Mouse (Mus musculus): ENCODE data around the gene Msmb. TPM values are rescaled to one million over a fixed set of nuclear protein-coding genes. Genes with fewer than 3 reads are reported as not detected.
"Not testable (repeated sequence)": the region's sequence is repeated elsewhere in the genome, so short reads cannot be mapped to it uniquely, and the experiment has no call there.

Msmb gene
- polyA plus RNA-seq, 1 experiment from 2014 or later: not detected

- 16% methylated on average over 2 of the region's 2 CpGs for WGBS (ENCODE audit: insufficient replicate concordance)
- H3K36me3 ChIP-seq (ENCODE audit: control insufficient read depth, insufficient read depth, low read length): no peaks in the 10 kb centered on the region
- 0 out of 2 replicates have a peak overlapping the region, but pooled peaks have one; percentile 1 for H3K9ac ChIP-seq (ENCODE audit: low read depth, low read length)
- H3K27me3 ChIP-seq (ENCODE audit: control insufficient read depth, insufficient read depth, low read length): no peaks in the 10 kb centered on the region
- no peak overlapping the region for H3K4me3 ChIP-seq (ENCODE audit: low read depth, low read length)
- no peaks in the 10 kb centered on the region for H3K9me3 ChIP-seq (replicated peaks; ENCODE audit: control insufficient read depth, low read length)
- peak overlapping the region; percentile 45 for H3K4me2 ChIP-seq
- peak; percentile 74 for ATAC-seq (replicated peaks; ENCODE audit: insufficient number of reproducible peaks, low FRiP score, low TSS enrichment)
- peak overlapping the region; percentile 67 for H3K27ac ChIP-seq (ENCODE audit: low read depth, low read length)
- peaks cover 18% of the 10 kb centered on the region for H3K4me1 ChIP-seq (ENCODE audit: control insufficient read depth, insufficient read depth, low read length)
Measured at GRCm38 (mm10) chr14:32134293-32134692, 7.5 kb upstream of the Msmb start.

GRCm38 (mm10) chr14:32136467-32136866 is 5.4 kb upstream of the Msmb start:
- H3K9ac ChIP-seq (ENCODE audit: low read depth, low read length); H3K27ac ChIP-seq (ENCODE audit: low read depth, low read length); H3K4me3 ChIP-seq (ENCODE audit: low read depth, low read length); H3K36me3 ChIP-seq (ENCODE audit: control insufficient read depth, insufficient read depth, low read length); H3K9me3 ChIP-seq (replicated peaks; ENCODE audit: control insufficient read depth, low read length); ATAC-seq (replicated peaks; ENCODE audit: insufficient number of reproducible peaks, low FRiP score, low TSS enrichment); H3K4me2 ChIP-seq; H3K27me3 ChIP-seq (ENCODE audit: control insufficient read depth, insufficient read depth, low read length): not testable (repeated sequence)
- peaks cover 18% of the 10 kb centered on the region for H3K4me1 ChIP-seq (ENCODE audit: control insufficient read depth, insufficient read depth, low read length)
- WGBS (ENCODE audit: insufficient replicate concordance): 46% methylated on average over 3 of the region's 3 CpGs

- no peak overlapping the region for H3K4me2 ChIP-seq
- ATAC-seq (replicated peaks; ENCODE audit: insufficient number of reproducible peaks, low FRiP score, low TSS enrichment): no peak
- no peaks in the 10 kb centered on the region for H3K9me3 ChIP-seq (replicated peaks; ENCODE audit: control insufficient read depth, low read length)
- H3K4me1 ChIP-seq (ENCODE audit: control insufficient read depth, insufficient read depth, low read length): 0 out of 2 replicates have a peak, but pooled peaks cover 3% of the 10 kb centered on the region
- H3K36me3 ChIP-seq (ENCODE audit: control insufficient read depth, insufficient read depth, low read length): no peaks in the 10 kb centered on the region
- H3K9ac ChIP-seq (ENCODE audit: low read depth, low read length): no peak overlapping the region
- no peak overlapping the region for H3K4me3 ChIP-seq (ENCODE audit: low read depth, low read length)
- no peak overlapping the region for H3K27ac ChIP-seq (ENCODE audit: low read depth, low read length)
- no peaks in the 10 kb centered on the region for H3K27me3 ChIP-seq (ENCODE audit: control insufficient read depth, insufficient read depth, low read length)
- WGBS (ENCODE audit: insufficient replicate concordance): 76% methylated on average over 5 of the region's 5 CpGs
Measured at GRCm38 (mm10) chr14:32140359-32140965, 1.4 kb upstream of the Msmb start.

DNA sequence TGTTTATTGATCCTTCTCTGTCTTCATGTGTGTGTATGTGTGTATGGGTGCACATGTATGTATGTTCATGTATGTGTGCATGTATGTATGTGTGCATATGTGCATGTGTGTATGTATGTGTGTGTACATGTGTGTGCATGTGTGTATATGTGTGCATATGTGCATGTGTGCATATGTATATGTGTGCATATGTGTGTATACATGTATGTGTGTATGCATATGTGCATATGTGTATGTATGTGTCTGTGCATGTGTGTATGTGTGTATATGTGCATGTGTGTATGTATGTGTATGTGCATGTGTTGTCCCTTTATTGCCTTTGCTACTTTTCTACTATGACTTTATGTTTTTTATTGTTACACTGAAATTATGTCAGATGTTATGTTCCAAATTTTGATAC is 2.9 kb downstream of the Msmb start:
- H3K4me1 ChIP-seq (ENCODE audit: control insufficient read depth, insufficient read depth, low read length): no peaks in the 10 kb centered on the region
- no peaks in the 10 kb centered on the region for H3K9me3 ChIP-seq (replicated peaks; ENCODE audit: control insufficient read depth, low read length)
- H3K27ac ChIP-seq (ENCODE audit: low read depth, low read length): no peak overlapping the region
- no peak for ATAC-seq (replicated peaks; ENCODE audit: insufficient number of reproducible peaks, low FRiP score, low TSS enrichment)
- H3K4me2 ChIP-seq: no peak overlapping the region
- no peaks in the 10 kb centered on the region for H3K36me3 ChIP-seq (ENCODE audit: control insufficient read depth, insufficient read depth, low read length)
- no peak overlapping the region for H3K9ac ChIP-seq (ENCODE audit: low read depth, low read length)
- no peaks in the 10 kb centered on the region for H3K27me3 ChIP-seq (ENCODE audit: control insufficient read depth, insufficient read depth, low read length)
- no peak overlapping the region for H3K4me3 ChIP-seq (ENCODE audit: low read depth, low read length)

- Histone ChIP-seq H3K4me3 (ENCODE audit: low read depth, low read length) (peak overlapping the region; percentile 6), H3K27me3 (ENCODE audit: control insufficient read depth, insufficient read depth, low read length) (no peaks in the 10 kb centered on the region), H3K4me2 (peak overlapping the region; percentile 48), H3K9me3 (replicated peaks; ENCODE audit: control insufficient read depth, low read length) (no peaks in the 10 kb centered on the region), H3K9ac (ENCODE audit: low read depth, low read length) (peak overlapping the region; percentile 44; the same call in 1 of the 2 replicates), H3K4me1 (ENCODE audit: control insufficient read depth, insufficient read depth, low read length) (no peaks in the 10 kb centered on the region), H3K36me3 (ENCODE audit: control insufficient read depth, insufficient read depth, low read length) (no peaks in the 10 kb centered on the region), H3K27ac (ENCODE audit: low read depth, low read length) (peak overlapping the region; percentile 62)
- 59% methylated on average over 4 of the region's 4 CpGs for WGBS (ENCODE audit: insufficient replicate concordance)
- no peak for ATAC-seq (replicated peaks; ENCODE audit: insufficient number of reproducible peaks, low FRiP score, low TSS enrichment)
Measured at GRCm38 (mm10) chr14:32145401-32145800, 3.6 kb downstream of the Msmb start.

DNA sequence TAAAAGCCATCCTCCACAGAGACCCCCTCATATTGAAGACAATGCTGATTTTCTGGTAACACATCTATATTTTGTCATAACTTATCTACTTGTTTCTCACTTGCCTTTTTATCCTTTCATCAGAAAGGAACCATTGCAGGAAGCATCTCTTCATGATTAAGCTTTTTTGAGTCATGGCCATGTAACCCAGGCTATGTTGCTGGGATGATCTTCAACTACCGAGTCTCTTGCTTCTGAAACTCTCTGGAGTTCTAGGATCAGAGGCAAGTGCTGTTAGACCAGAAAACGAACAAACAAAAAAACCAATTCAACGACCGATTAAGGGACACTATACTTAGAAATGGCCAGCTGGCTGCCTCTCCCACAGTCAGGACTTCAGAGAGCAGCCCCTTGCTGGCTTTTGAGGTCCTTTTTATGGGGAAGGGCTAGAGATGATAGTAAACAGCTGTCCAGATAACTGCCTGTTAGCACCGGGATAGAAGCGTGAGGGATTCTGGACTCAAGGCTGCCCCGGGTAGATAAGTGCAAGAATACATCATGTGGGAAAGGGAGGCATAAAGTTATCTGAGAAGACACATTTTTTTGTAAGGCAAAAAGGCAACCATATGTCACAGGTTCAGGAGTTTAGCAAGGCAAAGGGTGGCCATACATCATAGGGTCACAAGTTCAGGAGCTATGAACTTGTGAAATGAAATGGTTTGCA is 4.1 kb downstream of the Msmb start:
- H3K9ac ChIP-seq (ENCODE audit: low read depth, low read length): no peak overlapping the region
- peak overlapping the region; percentile 63 for H3K27ac ChIP-seq (ENCODE audit: low read depth, low read length)
- H3K4me1 ChIP-seq (ENCODE audit: control insufficient read depth, insufficient read depth, low read length): no peaks in the 10 kb centered on the region
- WGBS (ENCODE audit: insufficient replicate concordance): 35% methylated on average over 7 of the region's 7 CpGs
- H3K36me3 ChIP-seq (ENCODE audit: control insufficient read depth, insufficient read depth, low read length): no peaks in the 10 kb centered on the region
- ATAC-seq (replicated peaks; ENCODE audit: insufficient number of reproducible peaks, low FRiP score, low TSS enrichment): peak; percentile 84
- H3K27me3 ChIP-seq (ENCODE audit: control insufficient read depth, insufficient read depth, low read length): no peaks in the 10 kb centered on the region
- H3K4me3 ChIP-seq (ENCODE audit: low read depth, low read length): peak overlapping the region; percentile 6; the same call in 1 of the 2 replicates
- no peaks in the 10 kb centered on the region for H3K9me3 ChIP-seq (replicated peaks; ENCODE audit: control insufficient read depth, low read length)
- H3K4me2 ChIP-seq: peak overlapping the region; percentile 48

- no peak overlapping the region for H3K4me3 ChIP-seq (ENCODE audit: low read depth, low read length)
- H3K27me3 ChIP-seq (ENCODE audit: control insufficient read depth, insufficient read depth, low read length): no peaks in the 10 kb centered on the region
- no peak for ATAC-seq (replicated peaks; ENCODE audit: insufficient number of reproducible peaks, low FRiP score, low TSS enrichment)
- no peak overlapping the region for H3K9ac ChIP-seq (ENCODE audit: low read depth, low read length)
- H3K27ac ChIP-seq (ENCODE audit: low read depth, low read length): peak overlapping the region; percentile 63
- no peak overlapping the region for H3K4me2 ChIP-seq
- H3K9me3 ChIP-seq (replicated peaks; ENCODE audit: control insufficient read depth, low read length): no peaks in the 10 kb centered on the region
- 75% methylated on average over 2 of the region's 2 CpGs for WGBS (ENCODE audit: insufficient replicate concordance)
- no peaks in the 10 kb centered on the region for H3K36me3 ChIP-seq (ENCODE audit: control insufficient read depth, insufficient read depth, low read length)
- H3K4me1 ChIP-seq (ENCODE audit: control insufficient read depth, insufficient read depth, low read length): no peaks in the 10 kb centered on the region
Measured at GRCm38 (mm10) chr14:32146578-32146977, 4.8 kb downstream of the Msmb start.

- Histone ChIP-seq H3K4me1 (ENCODE audit: control insufficient read depth, insufficient read depth, low read length) (no peaks in the 10 kb centered on the region), H3K36me3 (ENCODE audit: control insufficient read depth, insufficient read depth, low read length) (no peaks in the 10 kb centered on the region), H3K9ac (ENCODE audit: low read depth, low read length) (no peak overlapping the region), H3K27me3 (ENCODE audit: control insufficient read depth, insufficient read depth, low read length) (no peaks in the 10 kb centered on the region), H3K9me3 (replicated peaks; ENCODE audit: control insufficient read depth, low read length) (no peaks in the 10 kb centered on the region), H3K4me3 (ENCODE audit: low read depth, low read length) (no peak overlapping the region), H3K4me2 (no peak overlapping the region), H3K27ac (ENCODE audit: low read depth, low read length) (no peak overlapping the region)
- ATAC-seq (replicated peaks; ENCODE audit: insufficient number of reproducible peaks, low FRiP score, low TSS enrichment): no peak
- 86% methylated on average over 2 of the region's 2 CpGs for WGBS (ENCODE audit: insufficient replicate concordance)
Measured at GRCm38 (mm10) chr14:32150872-32151271, 9.0 kb downstream of the Msmb start.
